Mouse (Mus musculus) lung, postnatal 36 days (tissue): ENCODE measurements around the gene Ptprn2.

Experiments
- DNase-seq: peaks from one replicate; pipeline ENCODE4 v3.0.0; 2022; ENCODE audit warnings: mixed read lengths

Ptprn2 gene

DNA sequence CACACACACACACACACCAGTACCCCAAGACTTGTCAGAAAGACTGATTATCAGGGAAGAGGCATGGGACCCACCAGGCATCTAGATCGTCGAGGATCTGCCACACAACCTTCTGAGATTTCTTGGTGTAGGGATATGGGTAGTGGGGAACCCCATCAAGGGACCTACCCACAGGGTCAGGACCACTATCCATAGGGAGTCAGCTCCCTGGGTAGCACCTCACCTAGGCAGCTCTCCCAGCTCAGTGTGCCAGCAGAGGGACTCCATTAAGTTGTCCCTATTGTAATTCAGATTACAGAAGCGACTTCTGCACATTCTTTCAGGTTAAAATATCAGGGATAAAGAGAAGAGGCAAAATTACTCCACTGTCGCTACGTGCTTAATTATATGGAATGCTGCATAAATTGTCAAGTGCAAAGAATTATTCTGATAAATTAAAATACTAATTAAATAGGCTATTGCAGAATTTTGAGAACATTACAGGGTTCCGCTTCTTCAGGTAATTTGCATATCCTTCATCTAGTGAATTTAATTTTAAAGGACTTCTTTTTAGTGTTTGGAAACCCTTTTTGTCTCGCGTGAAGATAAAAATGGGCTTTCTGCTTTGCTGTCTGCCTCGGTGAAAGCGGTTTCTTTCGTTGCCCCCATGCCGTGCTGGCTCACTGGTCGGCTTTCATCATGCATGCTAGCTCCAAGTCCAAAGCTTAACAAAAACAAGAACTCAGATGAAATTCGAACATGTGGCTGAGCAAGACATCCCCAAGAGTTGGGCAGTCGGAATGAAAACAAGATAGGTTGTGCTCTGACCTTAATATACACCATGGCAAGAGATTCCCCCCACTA is 531.5 kb downstream of the Ptprn2 start:
- no peak for DNase-seq

- DNase-seq: no peak
These were observed 532.4 kb downstream of the Ptprn2 start for GRCm38 (mm10) chr12:117017912-117018311.

GRCm38 (mm10) chr12:117023235-117023634 is 537.7 kb downstream of the Ptprn2 start:
- no peak for DNase-seq

- no peak for DNase-seq
These were observed 539.4 kb downstream of the Ptprn2 start for GRCm38 (mm10) chr12:117024916-117025315.

GRCm38 (mm10) chr12:117025676-117026075 is 540.2 kb downstream of the Ptprn2 start:
- DNase-seq: no peak

DNA sequence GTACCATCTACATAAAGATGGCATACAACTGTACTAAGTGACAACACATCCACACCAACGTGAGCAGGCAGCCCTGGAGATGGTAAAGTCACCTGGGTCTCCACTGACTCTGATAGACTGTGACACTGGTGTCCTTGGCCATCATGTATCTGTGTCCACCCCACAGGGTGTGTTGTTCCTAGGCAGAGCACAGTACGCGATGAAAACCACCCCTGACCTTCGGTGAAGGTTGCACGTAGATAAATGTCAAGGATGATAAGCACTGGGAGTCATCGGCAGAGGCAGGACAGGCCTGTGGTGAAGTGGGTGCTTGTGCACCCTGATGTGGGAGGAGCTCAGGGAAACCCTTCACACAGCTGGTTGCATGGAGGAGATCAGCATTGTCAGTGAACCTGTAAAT is 541.8 kb downstream of the Ptprn2 start:
- no peak for DNase-seq

GRCm38 (mm10) chr12:117028333-117028961 is 542.9 kb downstream of the Ptprn2 start:
- no peak for DNase-seq

GRCm38 (mm10) chr12:117033172-117033571 is 547.7 kb downstream of the Ptprn2 start:
- DNase-seq: no peak

GRCm38 (mm10) chr12:117034506-117034905 is 549.0 kb downstream of the Ptprn2 start:
- no peak for DNase-seq

GRCm38 (mm10) chr12:117035243-117035642 is 549.7 kb downstream of the Ptprn2 start:
- DNase-seq: peak; percentile 80

GRCm38 (mm10) chr12:117039411-117039810 is 553.9 kb downstream of the Ptprn2 start:
- no peak for DNase-seq

DNA sequence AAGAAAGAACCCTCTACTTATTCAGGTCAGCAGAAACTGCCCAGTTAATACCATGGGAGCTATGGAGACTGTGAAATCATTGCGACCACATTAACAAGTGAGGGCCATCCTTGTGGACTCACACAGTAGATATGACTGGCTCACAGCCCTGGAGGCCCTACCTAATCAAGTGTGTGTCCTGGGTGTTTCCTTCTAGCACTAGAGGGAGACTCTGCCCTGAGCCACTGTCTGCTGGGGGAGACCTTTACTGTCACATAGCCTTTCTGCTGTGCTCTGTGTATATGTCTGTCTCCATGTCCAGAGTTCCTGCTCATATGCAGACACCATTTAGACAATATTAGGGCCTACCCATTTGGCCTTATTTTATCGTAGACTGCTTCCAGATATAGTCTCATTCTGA is 555.9 kb downstream of the Ptprn2 start:
- no peak for DNase-seq

GRCm38 (mm10) chr12:117042706-117043105 is 557.2 kb downstream of the Ptprn2 start:
- peak; percentile 51 for DNase-seq

DNA sequence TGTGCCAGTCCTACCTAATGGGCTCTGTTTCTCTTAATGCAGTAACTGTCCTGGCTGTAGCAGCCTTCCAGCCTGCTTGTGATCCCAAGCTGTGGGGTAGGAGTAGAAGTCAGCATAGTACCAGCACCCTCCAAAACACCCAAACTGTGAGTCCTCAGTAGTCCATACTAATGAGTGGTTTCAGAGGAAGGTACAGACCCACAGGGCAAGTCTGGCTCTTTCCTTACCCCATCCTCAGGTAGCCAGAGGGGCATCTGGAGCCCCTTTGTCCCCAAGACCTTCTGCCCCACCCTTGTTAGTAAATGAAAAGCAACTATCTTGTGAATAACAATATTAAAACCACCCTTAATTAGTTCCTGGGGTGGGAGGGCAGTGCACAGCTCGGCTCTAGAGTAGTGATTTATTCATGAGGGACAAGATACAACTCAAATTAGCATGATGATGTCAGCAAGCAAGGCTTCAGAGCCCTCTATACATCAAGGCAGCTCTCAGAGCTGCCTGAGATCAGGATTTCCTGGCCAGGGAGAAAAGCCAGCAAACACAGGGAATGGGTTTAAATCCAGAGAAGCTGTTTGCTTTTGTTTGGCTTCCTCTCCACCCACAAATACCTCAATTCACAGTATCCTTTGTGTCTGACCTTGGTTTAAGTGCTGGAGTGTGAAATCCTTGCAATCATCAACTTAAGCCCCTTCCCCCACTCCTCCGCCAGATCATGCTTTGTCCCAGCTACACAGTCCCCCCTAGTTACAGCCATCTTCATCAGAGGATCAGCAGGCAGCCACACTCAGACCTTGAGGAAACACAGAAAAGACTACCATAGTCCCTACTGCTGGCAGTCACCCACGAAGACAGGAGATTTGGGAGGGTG is 562.1 kb downstream of the Ptprn2 start:
- no peak for DNase-seq

GRCm38 (mm10) chr12:117049829-117050228 is 564.3 kb downstream of the Ptprn2 start:
- no peak for DNase-seq

DNA sequence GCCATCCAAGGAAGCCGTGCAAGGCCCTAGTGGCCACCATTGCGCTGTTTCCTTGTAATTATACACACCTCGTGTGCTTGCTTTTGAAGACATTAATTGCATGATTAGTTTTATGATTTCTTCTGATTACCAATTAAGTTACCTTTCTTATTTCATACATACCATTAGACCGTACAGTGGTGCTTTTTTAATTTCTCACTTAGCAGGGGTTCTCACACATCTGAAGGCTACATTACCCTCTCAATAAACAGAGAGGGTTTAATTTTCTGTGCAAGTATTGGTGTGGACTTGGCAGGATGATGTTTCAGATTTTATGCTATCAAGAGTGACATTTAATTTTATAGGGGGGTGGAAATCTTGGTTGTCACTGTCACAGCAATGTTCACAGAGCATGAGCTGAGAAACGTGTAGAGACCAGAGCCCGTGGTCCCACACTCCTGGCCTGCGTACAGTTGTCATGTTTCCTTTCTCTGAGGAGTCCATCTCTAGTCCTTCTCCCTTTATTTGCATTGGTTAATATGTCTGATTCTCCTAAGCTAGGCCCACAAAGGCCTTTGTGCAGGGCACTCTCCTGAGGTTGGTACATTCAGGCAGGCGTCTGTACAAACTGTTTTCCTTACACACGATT is 567.8 kb downstream of the Ptprn2 start:
- DNase-seq: no peak

DNA sequence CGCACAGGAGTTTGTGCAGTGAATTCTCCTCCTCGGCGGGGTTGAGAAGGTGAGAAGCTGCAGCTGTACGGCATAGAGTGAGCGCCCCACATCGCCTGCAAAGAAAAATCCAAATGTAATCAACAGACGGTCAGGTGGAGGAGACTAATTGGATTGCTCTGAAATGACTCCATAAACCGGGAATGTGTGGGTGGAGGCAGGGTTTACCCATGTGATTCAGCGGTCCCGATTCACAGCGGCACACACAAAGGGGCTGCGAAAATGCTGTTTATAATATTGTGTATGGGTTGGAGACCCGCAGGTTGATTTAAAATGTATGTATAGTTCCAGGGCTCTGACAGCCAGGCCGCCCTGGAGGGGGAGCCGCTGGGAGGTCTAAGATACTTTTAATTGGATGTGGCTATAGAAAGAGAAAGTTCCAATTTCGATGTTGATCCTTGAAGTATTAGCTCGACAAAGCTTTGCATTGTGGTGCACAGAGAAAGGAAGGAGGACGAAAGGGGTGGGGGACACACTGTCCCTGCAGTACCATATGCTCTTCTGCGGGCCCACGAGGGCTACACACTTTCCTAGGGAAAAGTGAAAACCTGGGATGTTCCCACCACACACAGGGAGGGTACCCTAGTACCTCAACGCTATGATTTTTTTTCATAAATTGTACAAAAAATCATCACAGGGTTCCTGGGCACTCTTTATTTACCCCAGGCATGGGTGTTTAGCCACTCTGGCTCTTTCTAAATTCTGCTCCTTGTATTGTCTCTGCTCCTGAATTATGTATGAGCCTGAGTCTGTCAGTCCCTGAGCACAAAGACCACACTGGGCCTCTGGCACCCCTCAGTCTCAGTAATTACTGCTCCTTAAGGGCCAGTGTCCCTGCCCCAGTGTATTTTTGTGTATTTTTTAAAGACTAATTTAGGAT is 568.6 kb downstream of the Ptprn2 start:
- no peak for DNase-seq

- DNase-seq: no peak
These were observed 569.5 kb downstream of the Ptprn2 start for GRCm38 (mm10) chr12:117054925-117055570.

GRCm38 (mm10) chr12:117058184-117058958 is 572.9 kb downstream of the Ptprn2 start:
- no peak for DNase-seq

DNA sequence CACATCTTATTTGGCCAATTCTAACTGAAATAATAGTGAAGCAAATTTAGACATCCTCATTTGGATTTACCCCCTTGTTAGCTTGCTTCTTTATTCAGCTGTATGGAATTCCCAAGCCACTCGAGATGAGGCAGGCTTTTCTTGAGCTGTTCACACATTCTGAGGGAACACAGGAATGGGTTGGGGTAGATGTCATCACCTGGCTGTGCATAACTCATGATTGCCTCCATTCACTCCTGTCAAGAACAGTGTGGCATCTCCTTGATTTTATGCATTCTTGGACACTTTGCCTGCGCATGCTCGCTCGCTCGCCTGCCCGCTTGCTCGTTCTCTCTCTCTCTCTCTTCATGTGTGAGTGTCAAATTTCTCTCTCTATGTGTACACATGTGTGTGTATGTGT is 573.5 kb downstream of the Ptprn2 start:
- no peak for DNase-seq
